Mouse (Mus musculus) thymus, postnatal 10 days (tissue): ENCODE results near the gene Osgin1.

ENCODE experiments used
- DNase-seq, 2 experiments: peaks; one replicate each; pipeline ENCODE4 v3.0.0; 2021; ENCODE audit warnings: low spot score in 2 of 2

The Osgin1 gene

GRCm38 (mm10) chr8:119442970-119443369 lies 9.0 kb downstream of the Osgin1 start:
- no peak for DNase-seq

- peak; percentile 56 to 84 for DNase-seq
Observed at GRCm38 (mm10) chr8:119446211-119446989, 12.5 kb downstream of the Osgin1 start, which contains the start of gene Necab2. Gene Necab2, plus strand, starts transcription at chr8:119446719.

GRCm38 (mm10) chr8:119446990-119447780 lies 13.3 kb downstream of the Osgin1 start:
- DNase-seq, result no peak

GRCm38 (mm10) chr8:119447781-119448170 lies 13.9 kb downstream of the Osgin1 start:
- DNase-seq, result no peak

GRCm38 (mm10) chr8:119449627-119450026 lies 15.7 kb downstream of the Osgin1 start:
- DNase-seq, result no peak

GRCm38 (mm10) chr8:119451131-119451530 lies 17.2 kb downstream of the Osgin1 start:
- no peak for DNase-seq

GRCm38 (mm10) chr8:119452919-119453318 lies 19.0 kb downstream of the Osgin1 start:
- DNase-seq, result no peak

GRCm38 (mm10) chr8:119456045-119456444 lies 22.1 kb downstream of the Osgin1 start:
- no peak for DNase-seq

GRCm38 (mm10) chr8:119459724-119460123 lies 25.8 kb downstream of the Osgin1 start:
- DNase-seq, result no peak

- DNase-seq, result no peak
Observed at GRCm38 (mm10) chr8:119461356-119461755, 27.4 kb downstream of the Osgin1 start.

- no peak for DNase-seq
Observed at GRCm38 (mm10) chr8:119463709-119464108, 29.8 kb downstream of the Osgin1 start.

- DNase-seq, result peak; percentile 25 to 38
Observed at GRCm38 (mm10) chr8:119466105-119466504, 32.2 kb downstream of the Osgin1 start.

- no peak for DNase-seq
Observed at GRCm38 (mm10) chr8:119466794-119467193, 32.9 kb downstream of the Osgin1 start.

GRCm38 (mm10) chr8:119468091-119468490 lies 34.2 kb downstream of the Osgin1 start:
- no peak for DNase-seq

- no peak for DNase-seq
Observed at GRCm38 (mm10) chr8:119478684-119479083, 44.8 kb downstream of the Osgin1 start.

GRCm38 (mm10) chr8:119484145-119484896 lies 50.4 kb downstream of the Osgin1 start:
- no peak for DNase-seq

GRCm38 (mm10) chr8:119487093-119487492 lies 53.2 kb downstream of the Osgin1 start:
- no peak for DNase-seq
